Mouse (Mus musculus) lung, embryonic 15.5 days (tissue): ENCODE results near the gene Rsad1. TPM values are rescaled to one million over a fixed set of nuclear protein-coding genes. Genes with fewer than 3 reads are reported as not detected.

Experiments
- ATAC-seq: fragments of 200-750 bp; cut with Nextera tagmentation; 2 replicates; pipeline ENCODE4 v1.8.0; 2017; ENCODE audit warnings: moderate number of reproducible peaks, borderline replicate concordance; ENCODE audit not compliant: low FRiP score, low TSS enrichment; ENCODE audit errors: extremely low read depth
- H3K27ac ChIP-seq: fragments of 300-500 bp; sonication (generic); 2 replicates; pipeline ENCODE4 v1.5.1; 2015; ENCODE audit warnings: moderate library complexity, mild to moderate bottlenecking, inconsistent platforms
- H3K27me3 ChIP-seq: fragments of 300-500 bp; sonication (generic); 2 replicates; pipeline ENCODE4 v1.6.1; 2015; ENCODE audit warnings: inconsistent platforms
- H3K36me3 ChIP-seq: fragments of 300-500 bp; sonication (generic); 2 replicates; pipeline ENCODE4 v1.6.1; 2015; ENCODE audit warnings: inconsistent platforms
- H3K4me1 ChIP-seq: fragments of 300-500 bp; sonication (generic); 2 replicates; pipeline ENCODE4 v1.6.1; 2015; ENCODE audit warnings: inconsistent platforms
- H3K4me2 ChIP-seq: fragments of 300-500 bp; sonication (generic); 2 replicates; pipeline ENCODE4 v1.6.1; 2015; ENCODE audit warnings: inconsistent platforms, mild to moderate bottlenecking, moderate library complexity
- H3K4me3 ChIP-seq: fragments of 300-500 bp; sonication (generic); 2 replicates; pipeline ENCODE4 v1.5.1; 2015; ENCODE audit warnings: mild to moderate bottlenecking, inconsistent platforms
- H3K9ac ChIP-seq: fragments of 300-500 bp; sonication (generic); 2 replicates; pipeline ENCODE4 v1.6.1; 2015; ENCODE audit warnings: inconsistent platforms
- H3K9me3 ChIP-seq: fragments of 300-500 bp; sonication (generic); 2 replicates; pipeline ENCODE4 v1.6.1; 2016; ENCODE audit warnings: inconsistent platforms
- WGBS: fragments of 180-500 bp; shearing (Covaris S2); methylation state at CpG from one replicate; pipeline ENCODE4 v1.1.7; 2015; 5-methylcytosine and 5-hydroxymethylcytosine counted together
- polyA plus RNA-seq: library from polyadenylated mRNA; unstranded; fragments of >200 nt; fragmentation: Nextera tagmentation; extraction: Ambion mirVana; gene quantifications from 2 replicates; pipeline ENCODE4 v1.2.1, GENCODE M21; 2015

Gene Rsad1
- polyA plus RNA-seq, 1 experiment from 2014 or later: 3.2 TPM

DNA sequence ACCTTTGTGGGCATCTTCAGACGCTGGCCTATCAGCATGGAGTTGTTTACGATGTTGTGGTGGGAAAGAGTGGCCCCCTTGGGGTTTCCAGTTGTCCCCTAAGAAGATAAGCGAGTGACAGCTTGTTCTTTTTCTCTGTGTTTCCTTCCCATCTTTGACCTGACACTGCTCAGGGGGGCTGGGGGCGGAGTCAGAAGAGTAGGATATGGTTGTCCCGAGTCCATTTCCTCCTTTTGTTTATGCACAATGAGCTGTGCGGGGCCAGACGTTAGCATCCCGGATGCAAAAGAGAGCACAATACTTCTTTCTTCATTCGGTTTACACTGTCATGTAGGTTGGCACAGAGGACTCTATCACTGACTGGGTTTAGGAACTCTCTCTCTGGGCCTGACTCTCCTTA is 21.6 kb upstream of the Rsad1 start:
- no peak overlapping the region for H3K9ac ChIP-seq
- H3K9me3 ChIP-seq: no peaks in the 10 kb centered on the region
- ATAC-seq: peak; percentile 36; the same call in 1 of the 2 replicates
- no peak overlapping the region for H3K4me2 ChIP-seq
- H3K27ac ChIP-seq: peak overlapping the region; percentile 63
- H3K4me3 ChIP-seq: no peak overlapping the region
- no peaks in the 10 kb centered on the region for H3K27me3 ChIP-seq
- no peaks in the 10 kb centered on the region for H3K4me1 ChIP-seq
- H3K36me3 ChIP-seq: peaks cover 9% of the 10 kb centered on the region; the same call in 1 of the 2 replicates
- 56% methylated on average over 9 of the region's 9 CpGs for WGBS

DNA sequence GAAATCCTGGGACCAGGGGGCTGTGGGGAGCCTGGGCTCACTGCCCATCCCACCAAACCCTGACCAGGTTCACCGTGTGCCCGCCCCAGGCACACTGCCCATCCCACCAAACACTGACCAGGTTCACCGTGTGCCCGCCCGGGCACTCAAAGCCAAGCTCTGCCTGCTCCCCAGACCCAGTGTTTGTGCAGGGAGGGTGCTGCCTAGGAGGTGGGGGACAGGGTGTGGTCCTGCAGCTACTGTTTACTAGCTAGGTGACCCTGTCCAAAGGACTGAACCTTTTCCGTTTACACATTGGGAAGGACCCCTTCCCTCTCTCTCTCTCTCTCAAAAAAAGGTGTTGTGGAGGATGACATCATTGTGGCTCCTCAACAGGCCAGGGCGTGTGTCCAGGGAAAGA is 18.3 kb upstream of the Rsad1 start:
- no peaks in the 10 kb centered on the region for H3K9me3 ChIP-seq
- 86% methylated on average over 7 of the region's 7 CpGs for WGBS
- ATAC-seq: no peak
- H3K4me1 ChIP-seq: peaks cover 16% of the 10 kb centered on the region
- no peak overlapping the region for H3K4me3 ChIP-seq
- H3K36me3 ChIP-seq: peaks cover 9% of the 10 kb centered on the region; the same call in 1 of the 2 replicates
- H3K4me2 ChIP-seq: no peak overlapping the region
- H3K27me3 ChIP-seq: peaks cover 8% of the 10 kb centered on the region; the same call in 1 of the 2 replicates
- H3K27ac ChIP-seq: no peak overlapping the region
- no peak overlapping the region for H3K9ac ChIP-seq

DNA sequence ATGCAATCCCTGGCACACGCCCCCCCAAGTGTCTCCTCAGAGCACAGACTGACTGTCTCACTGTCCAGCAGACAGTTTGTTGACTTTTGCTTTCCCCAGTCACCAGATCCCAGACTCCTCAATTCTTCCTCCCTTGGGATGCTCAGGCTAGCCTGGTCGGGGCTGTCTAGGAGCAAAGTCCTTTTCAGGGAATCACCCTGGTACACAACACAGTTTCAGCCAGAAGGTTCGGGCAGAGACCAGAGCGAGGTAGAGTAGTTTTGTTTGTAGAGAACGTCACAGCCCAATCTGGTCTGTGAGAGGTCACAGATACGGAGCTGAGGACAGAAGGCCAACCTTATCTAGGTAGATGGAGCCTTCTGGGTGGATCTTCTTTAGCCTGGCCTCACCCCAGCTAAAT is 17.5 kb upstream of the Rsad1 start:
- 61% methylated on average over 6 of the region's 6 CpGs for WGBS
- Histone ChIP-seq H3K36me3 (peaks cover 9% of the 10 kb centered on the region; the same call in 1 of the 2 replicates), H3K4me1 (peaks cover 16% of the 10 kb centered on the region), H3K4me3 (no peak overlapping the region), H3K27me3 (peaks cover 8% of the 10 kb centered on the region; the same call in 1 of the 2 replicates), H3K9ac (no peak overlapping the region), H3K27ac (no peak overlapping the region), H3K9me3 (no peaks in the 10 kb centered on the region), H3K4me2 (no peak overlapping the region)
- no peak for ATAC-seq

DNA sequence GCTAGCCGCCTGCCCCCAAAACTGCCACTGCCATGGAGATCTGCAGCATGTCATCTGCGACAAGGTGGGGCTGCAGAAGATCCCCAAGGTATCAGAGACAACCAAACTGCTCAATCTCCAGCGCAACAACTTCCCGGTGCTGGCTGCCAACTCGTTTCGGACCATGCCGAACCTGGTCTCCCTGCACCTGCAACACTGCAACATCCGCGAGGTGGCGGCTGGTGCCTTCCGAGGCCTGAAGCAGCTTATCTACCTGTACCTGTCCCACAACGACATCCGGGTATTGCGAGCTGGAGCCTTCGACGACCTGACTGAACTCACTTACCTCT is 16.1 kb upstream of the Rsad1 start:
- no peaks in the 10 kb centered on the region for H3K9me3 ChIP-seq
- H3K9ac ChIP-seq: no peak overlapping the region
- H3K4me3 ChIP-seq: peak overlapping the region; percentile 14
- no peak for ATAC-seq
- peaks cover 8% of the 10 kb centered on the region; the same call in 1 of the 2 replicates for H3K27me3 ChIP-seq
- H3K36me3 ChIP-seq: peaks cover 9% of the 10 kb centered on the region; the same call in 1 of the 2 replicates
- 23% methylated on average over 16 of the region's 16 CpGs for WGBS
- H3K4me1 ChIP-seq: peaks cover 16% of the 10 kb centered on the region
- H3K4me2 ChIP-seq: peak overlapping the region; percentile 53
- no peak overlapping the region for H3K27ac ChIP-seq

DNA sequence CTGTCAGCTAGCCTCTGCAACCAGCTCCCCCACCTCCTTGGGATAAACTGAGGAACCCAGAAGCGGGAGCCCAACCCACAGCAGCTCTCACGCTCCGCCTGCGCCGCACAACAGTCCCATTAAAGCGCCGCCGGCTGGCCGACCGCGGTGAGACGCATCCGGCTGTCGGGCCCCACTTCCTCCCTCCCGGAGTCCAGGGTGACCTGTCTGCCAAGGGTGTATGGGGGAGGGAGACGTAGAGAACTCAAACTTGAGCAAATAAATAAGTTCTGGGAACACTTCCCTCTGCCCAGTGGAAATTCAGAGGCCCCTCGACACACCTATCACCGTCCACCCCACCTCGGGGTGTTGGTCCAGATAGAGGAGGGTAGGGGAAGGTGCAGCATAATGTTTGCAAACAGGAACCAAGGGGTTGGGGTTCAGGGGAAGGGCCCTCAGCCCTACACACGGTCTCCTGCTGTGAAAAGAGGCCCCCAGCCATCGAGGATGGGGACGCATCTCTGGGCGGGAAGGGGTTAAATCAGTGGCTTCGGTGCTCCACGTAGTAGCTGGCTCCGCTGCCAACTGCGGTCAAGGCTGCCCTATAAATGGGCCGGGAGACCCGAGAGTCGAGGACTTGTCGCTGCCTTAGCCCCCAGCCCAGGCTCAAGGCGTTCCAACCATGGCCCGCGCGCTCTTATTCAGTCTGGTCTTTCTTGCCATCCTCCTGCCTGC is 15.5 kb upstream of the Rsad1 start, which contains the start of gene Chad:
Chad (plus strand) TSS at position 611 of the 714 bp plus-strand sequence.
- Histone ChIP-seq H3K9ac (peak within 1 kb of the TSS; percentile 19; the same call in 1 of the 2 replicates), H3K27ac (no peak within 1 kb of the TSS), H3K27me3 (peaks cover 8% of the 10 kb centered on the region; the same call in 1 of the 2 replicates), H3K9me3 (no peaks in the 10 kb centered on the region), H3K4me2 (peak within 1 kb of the TSS; percentile 53), H3K36me3 (peaks cover 8% of the 10 kb centered on the region; the same call in 1 of the 2 replicates), H3K4me3 (peak within 1 kb of the TSS; percentile 14), H3K4me1 (peaks cover 16% of the 10 kb centered on the region)
- peak; percentile 48; the same call in 1 of the 2 replicates for ATAC-seq
- 6% methylated on average over 35 of the region's 35 CpGs for WGBS

DNA sequence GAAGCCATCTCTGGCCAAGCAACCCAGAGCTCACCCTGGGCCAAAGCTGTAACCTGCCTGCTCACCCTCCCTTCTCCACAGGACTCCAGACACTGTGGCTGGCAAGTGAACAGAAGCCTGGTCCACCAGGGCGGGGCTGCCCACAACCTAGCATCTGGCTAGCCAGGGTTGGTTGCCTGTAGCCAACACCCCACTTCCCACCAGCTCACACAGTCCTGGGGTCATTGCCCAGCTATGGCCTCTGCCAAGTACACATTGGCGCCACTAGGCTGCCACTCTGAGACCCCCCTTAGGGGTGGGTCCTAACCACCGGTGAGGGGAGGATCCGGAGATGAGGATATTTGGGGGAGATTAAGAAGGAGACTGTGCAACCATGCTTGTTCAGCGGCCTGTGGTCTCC is 14.8 kb upstream of the Rsad1 start:
- H3K4me1 ChIP-seq: peaks cover 16% of the 10 kb centered on the region
- peaks cover 8% of the 10 kb centered on the region; the same call in 1 of the 2 replicates for H3K27me3 ChIP-seq
- no peak overlapping the region for H3K4me3 ChIP-seq
- H3K9me3 ChIP-seq: no peaks in the 10 kb centered on the region
- peak; percentile 36; the same call in 1 of the 2 replicates for ATAC-seq
- H3K27ac ChIP-seq: no peak overlapping the region
- peak overlapping the region; percentile 53; the same call in 1 of the 2 replicates for H3K4me2 ChIP-seq
- 40% methylated on average over 5 of the region's 5 CpGs for WGBS
- H3K9ac ChIP-seq: peak overlapping the region; percentile 19; the same call in 1 of the 2 replicates
- peaks cover under 1% of the 10 kb centered on the region; the same call in 1 of the 2 replicates for H3K36me3 ChIP-seq

DNA sequence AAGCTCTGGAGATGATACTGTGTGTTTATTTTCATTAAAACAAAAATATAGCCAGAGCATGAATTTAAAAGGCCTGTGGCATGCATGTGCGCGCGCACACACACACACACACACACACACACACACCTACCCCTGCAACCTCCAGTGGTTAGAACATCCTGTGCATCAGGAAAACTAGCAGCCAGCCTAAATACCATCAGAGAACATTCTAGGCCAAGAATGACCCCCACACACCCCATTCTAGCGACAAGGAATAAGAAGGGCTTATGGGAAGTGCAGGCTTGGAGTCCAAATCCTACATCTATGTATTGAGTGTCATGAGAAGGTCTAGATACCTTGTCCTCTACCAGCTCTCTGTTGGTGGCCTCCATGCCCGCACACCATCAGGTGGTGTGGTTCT is 14.3 kb upstream of the Rsad1 start:
- 92% methylated on average over 5 of the region's 5 CpGs for WGBS
- Histone ChIP-seq H3K4me3 (no peak overlapping the region), H3K4me2 (no peak overlapping the region), H3K4me1 (peaks cover 16% of the 10 kb centered on the region), H3K27me3 (peaks cover 8% of the 10 kb centered on the region; the same call in 1 of the 2 replicates), H3K36me3 (no peaks in the 10 kb centered on the region; the same call in 1 of the 2 replicates), H3K9ac (no peak overlapping the region), H3K9me3 (no peaks in the 10 kb centered on the region), H3K27ac (no peak overlapping the region)
- no peak for ATAC-seq

DNA sequence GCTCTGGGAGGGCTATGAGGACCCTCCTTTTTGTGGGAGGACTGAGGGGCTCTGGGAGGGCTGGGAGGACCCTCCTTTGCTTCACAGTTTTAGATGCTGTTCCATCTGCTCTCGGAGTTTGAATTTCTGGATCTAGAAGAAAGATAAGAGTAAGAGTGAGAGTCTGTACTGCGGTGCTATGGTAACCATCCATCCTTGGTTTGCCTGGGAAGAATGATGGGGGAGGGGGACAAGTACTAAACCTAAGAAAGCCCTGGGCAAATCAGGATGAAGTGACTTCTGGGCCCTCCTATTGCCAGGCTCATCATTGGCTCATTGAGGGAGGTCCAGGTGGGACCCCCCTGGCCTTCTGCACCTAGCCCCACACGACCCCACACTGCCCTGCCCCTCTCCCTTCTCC is 9.2 kb upstream of the Rsad1 start:
- no peak overlapping the region for H3K27ac ChIP-seq
- no peak overlapping the region for H3K4me3 ChIP-seq
- no peak overlapping the region for H3K4me2 ChIP-seq
- no peaks in the 10 kb centered on the region for H3K9me3 ChIP-seq
- H3K27me3 ChIP-seq: no peaks in the 10 kb centered on the region
- 59% methylated on average over 3 of the region's 3 CpGs for WGBS
- ATAC-seq: no peak; the same call in 1 of the 2 replicates
- H3K36me3 ChIP-seq: no peaks in the 10 kb centered on the region; the same call in 1 of the 2 replicates
- no peak overlapping the region for H3K9ac ChIP-seq
- H3K4me1 ChIP-seq: no peaks in the 10 kb centered on the region

DNA sequence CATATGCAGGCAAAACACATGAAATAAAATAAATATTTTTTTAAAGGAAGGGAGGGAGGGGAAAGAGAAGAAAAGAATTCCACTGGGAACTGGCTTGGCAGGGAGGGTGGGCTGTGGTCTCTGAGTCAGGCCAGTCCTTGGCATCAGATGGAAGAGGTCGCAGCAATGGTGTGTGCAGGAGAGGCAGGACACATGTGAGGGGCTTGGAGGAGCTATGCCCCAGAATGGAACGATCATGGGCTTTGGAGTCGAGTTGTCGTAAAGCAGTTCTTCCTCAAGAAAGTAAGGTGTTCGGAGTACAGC is 1.3 kb upstream of the Rsad1 start:
- no peak for ATAC-seq
- H3K4me3 ChIP-seq: no peak overlapping the region
- peaks cover 23% of the 10 kb centered on the region for H3K4me1 ChIP-seq
- H3K36me3 ChIP-seq: no peaks in the 10 kb centered on the region
- peak overlapping the region; percentile 34; the same call in 1 of the 2 replicates for H3K27ac ChIP-seq
- no peak overlapping the region for H3K9ac ChIP-seq
- WGBS: 85% methylated on average over 5 of the region's 5 CpGs
- H3K4me2 ChIP-seq: no peak overlapping the region
- H3K9me3 ChIP-seq: no peaks in the 10 kb centered on the region
- H3K27me3 ChIP-seq: no peaks in the 10 kb centered on the region

DNA sequence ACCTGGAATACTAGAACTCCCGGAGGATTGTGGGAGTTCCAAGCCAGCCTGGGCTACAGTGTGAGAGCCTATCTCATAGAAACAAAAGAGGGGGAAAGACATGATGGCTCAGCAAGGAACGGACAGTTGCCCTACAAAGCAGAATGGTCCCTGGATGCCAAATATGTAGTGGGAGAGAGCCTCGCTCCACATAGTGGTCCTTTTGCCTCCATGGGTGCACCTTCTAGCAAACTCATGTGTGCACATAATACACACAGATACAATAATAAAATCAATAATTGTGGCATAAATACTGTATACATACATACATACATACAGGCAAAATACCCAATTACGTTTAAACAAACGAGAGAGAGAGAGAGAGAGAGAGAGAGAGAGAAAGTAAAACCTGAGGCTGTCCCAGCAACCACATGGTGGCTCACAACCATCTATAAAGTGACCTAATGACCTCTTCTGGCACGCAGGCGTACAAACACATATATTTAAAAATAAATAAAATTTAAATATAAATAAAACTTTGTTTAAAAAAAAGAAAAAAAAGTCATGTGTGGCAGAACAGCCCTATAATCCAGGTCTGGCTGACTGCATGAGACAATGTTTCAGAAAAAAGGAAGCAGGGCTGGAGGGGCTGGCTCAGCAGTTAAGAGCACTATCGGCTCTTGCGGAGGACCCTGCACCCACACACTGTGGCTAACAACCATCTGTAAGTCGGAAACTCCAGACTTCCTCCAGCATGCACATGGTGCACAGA is 811 bp upstream of the Rsad1 start:
- Histone ChIP-seq H3K27me3 (no peaks in the 10 kb centered on the region), H3K27ac (peak overlapping the region; percentile 91; the same call in 1 of the 2 replicates), H3K36me3 (no peaks in the 10 kb centered on the region), H3K4me1 (peaks cover 23% of the 10 kb centered on the region), H3K4me2 (peak overlapping the region; percentile 89; the same call in 1 of the 2 replicates), H3K9me3 (no peaks in the 10 kb centered on the region), H3K9ac (no peak overlapping the region), H3K4me3 (no peak overlapping the region)
- WGBS: 51% methylated on average over 10 of the region's 10 CpGs
- no peak for ATAC-seq

DNA sequence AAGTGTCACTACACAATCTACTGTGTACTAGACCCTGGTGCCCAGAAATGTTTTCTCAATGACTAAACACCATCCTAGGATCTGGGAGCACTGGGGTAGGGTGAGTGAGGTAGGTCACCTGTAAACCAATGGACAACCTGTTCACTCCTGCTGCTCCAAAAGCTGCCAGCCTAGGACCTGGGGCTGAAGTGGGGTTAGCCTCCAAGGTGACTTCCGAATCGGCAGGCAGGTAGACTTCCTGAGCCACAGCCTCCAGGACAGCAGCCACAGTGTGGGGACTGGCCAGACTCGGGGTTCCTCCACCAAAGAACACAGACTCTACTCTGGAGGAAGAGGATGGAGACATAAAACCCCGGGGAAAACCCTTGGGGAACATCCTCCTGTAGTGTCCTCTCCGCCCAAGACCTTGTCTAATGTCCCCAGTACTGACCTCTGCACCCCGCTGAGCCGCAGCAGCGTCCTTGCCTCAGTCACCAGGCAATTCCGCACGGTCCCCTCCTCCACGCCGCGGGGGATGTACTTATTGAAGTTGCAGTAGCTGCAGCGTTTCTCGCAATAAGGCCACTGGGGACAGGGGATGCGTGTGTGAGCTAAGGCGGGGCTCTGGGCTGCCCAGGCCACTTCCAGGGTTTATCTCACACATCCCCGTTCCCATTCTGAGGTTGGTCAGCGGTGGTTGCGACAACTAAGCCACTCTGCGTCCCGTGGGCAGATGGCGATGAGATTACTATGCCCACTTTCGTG is 842 bp downstream of the Rsad1 start:
- Histone ChIP-seq H3K9me3 (no peaks in the 10 kb centered on the region), H3K4me1 (peaks cover 27% of the 10 kb centered on the region), H3K9ac (peak overlapping the region; percentile 66), H3K4me3 (peak overlapping the region; percentile 72), H3K36me3 (no peaks in the 10 kb centered on the region), H3K4me2 (peak overlapping the region; percentile 89), H3K27me3 (no peaks in the 10 kb centered on the region), H3K27ac (peak overlapping the region; percentile 91; the same call in 1 of the 2 replicates)
- 11% methylated on average over 24 of the region's 24 CpGs for WGBS
- ATAC-seq: peak; percentile 16
